Mouse (Mus musculus): ENCODE measurements around the gene Ackr4.

Ackr4 gene

DNA sequence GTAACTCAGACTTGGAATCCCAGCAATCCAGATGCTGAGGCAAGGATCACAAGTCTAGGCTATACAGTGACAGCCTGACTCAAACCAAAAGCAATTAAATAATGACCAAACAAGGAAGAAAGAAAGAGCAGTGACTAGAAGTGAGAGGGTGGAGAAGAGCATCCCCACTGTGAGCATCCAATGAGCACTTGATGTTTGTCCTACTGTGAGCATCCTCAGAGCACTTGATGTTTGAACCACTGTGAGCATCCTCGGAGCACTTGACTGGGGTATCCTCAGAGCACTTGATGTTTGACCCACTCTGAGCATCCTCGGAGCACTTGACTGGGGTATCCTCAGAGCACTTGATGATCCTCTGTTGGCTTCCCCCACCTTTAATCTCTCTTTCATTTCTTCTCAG is 21.7 kb downstream of the Ackr4 start:
- DNase-seq (ENCODE audit: low spot score): no peak

DNA sequence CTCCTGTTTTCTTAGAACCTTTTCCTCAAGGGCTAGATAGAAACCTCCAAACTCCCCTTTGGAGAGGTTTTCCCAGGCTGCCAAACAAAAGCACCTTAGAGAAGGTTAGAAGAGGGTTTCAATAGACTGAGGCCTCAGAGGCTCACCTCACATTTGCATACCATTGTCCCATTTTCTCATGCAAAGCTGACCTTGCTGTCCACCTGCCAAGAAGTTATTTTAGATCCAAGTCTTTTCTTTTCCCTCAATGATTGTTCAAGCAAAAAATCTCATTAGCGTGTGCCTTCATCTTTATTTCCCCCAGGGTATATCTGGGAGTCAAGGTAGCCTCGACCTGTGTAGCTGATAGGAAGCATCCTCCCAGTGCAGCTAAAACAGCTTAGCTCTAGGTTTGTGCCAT is 23.8 kb downstream of the Ackr4 start:
- no peak for DNase-seq (ENCODE audit: low spot score)

DNA sequence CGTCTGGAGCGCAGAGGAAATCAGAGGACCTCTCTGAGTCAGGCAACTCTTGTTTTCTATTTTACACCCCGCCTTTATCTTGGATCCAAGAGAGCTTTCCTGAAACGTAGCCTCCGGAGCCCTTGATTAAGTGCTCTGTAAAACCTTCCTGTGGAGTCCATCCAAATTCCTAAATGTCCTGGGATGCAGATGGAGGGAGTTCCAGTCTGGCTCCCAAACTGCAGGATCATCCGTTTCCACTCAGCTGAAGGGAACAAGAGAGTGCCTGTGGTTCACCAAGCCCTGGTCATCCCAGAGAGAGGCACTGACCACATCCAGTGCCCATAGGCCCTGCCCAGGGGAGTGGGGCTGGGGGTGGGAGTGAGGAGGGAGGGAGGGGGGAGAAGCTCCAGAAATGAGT is 24.4 kb downstream of the Ackr4 start:
- DNase-seq (ENCODE audit: low spot score): peak; percentile 13

DNA sequence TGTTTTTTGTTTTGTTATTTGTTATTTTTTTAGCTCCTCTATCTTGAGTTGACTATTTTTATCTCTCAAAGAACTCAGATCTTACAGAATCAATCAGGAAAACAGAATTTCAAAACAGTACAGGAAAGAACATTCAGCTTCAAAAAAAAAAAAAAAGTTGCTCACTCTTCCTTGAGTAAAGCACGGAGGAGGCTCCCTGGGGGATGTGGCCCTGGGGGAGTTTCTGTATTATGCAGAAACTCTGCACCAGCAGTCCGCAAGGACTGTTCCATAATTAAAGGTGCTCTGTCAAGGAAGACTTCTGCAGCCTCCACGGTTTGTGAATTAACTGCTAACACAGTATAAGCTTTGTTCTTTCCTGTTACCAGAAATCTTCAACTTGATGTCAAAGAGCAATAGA is 25.3 kb downstream of the Ackr4 start:
- no peak for DNase-seq (ENCODE audit: low spot score)

DNA sequence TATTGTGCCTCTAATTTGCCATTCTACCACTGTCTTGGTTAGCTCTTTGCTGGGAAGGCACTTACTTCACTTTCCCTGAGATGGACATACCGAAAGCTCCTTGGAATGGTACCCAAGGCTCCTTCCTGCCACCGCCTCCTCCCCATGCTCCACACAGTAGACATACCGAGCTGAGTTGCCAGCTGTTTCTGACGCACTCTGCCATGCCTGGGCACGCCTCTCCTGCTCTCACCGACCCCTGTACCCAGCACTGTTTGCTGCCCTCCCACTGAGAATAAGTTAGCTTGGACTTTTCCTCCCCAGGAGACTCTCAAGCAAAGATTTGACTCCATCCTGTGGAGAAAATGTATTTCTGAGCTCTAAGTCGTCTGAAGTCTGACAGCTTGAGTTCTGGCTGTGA is 25.9 kb downstream of the Ackr4 start:
- DNase-seq (ENCODE audit: low spot score): peak; percentile 25

DNA sequence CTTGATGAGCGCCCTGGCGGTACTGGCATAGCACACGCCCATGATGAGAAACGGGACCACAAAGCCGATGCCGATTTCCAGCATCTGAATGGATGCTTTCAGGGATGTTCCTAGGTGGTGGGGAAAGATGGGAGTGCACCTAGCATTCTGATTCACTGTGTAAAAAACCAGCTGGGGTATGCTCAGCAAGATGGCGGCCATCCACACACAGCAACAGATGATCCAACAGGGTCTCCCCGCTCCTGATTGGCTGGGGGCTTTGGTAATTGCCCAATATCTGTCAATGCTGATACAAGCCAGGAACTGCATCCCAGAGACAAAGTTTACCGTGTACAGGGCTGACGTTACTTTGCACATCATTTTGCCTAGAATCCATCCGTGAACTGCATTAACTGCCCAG is 27.7 kb downstream of the Ackr4 start:
- no peak for DNase-seq (ENCODE audit: low spot score)

DNA sequence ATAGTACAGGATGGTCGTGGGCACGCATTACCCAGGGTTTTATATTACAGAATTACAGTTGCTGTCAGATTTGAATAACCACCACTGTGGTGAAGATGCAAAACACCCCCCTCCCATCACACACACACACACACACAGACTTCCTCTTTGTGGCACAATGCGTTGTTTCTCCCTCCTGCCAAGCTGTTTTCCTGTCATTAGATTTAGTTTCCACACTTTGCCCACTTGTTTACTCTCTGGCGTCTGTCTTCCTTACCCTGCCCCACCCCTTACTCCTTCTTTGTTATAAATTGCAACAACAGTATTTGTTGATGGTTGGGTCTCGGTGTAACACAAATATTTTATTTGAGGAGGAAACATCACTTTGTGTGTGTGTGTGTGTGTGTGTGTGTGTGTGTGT is 28.5 kb downstream of the Ackr4 start:
- peak; percentile 63 for DNase-seq (ENCODE audit: low spot score)

DNA sequence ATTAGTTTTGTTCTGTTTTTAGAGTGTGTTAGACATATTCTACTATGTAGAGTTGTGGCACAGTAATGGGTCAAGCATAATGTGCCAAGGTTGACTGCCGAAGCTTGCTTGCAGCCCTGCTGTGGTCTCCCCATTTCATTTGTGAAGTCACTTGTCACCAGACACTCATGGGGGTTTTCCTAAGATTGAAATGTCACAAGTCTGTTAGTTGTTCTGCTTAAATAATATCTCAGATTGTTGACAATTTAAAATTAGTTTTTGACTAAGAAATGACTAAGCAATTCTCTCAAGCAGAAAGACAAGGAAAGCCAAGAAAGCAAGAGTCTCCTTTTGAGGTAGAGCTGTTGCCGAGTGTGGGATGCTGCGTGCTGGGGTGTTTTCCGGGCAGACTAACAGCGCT is 33.8 kb downstream of the Ackr4 start:
- DNase-seq (ENCODE audit: low spot score): no peak

DNA sequence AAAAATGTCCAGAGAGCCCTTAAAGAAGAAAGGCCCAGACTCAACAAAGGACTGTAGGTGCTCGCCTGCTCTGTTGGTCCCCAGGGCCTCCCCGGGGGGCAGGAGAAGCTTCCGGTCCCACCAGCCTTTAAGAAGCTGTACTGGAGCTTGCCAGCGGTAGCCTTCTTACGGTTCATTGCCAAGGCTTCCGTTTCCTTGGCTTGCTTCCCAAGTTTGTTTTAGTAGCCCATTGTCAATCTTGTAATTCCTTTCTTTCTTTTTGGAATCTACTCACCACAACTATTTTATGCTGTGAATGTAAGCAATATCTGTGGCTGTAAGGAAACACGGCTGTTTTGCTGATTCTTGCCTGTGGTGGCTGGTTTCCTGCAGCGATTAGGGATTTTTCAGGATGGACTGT is 38.2 kb downstream of the Ackr4 start:
- DNase-seq (ENCODE audit: low spot score): peak; percentile 67

DNA sequence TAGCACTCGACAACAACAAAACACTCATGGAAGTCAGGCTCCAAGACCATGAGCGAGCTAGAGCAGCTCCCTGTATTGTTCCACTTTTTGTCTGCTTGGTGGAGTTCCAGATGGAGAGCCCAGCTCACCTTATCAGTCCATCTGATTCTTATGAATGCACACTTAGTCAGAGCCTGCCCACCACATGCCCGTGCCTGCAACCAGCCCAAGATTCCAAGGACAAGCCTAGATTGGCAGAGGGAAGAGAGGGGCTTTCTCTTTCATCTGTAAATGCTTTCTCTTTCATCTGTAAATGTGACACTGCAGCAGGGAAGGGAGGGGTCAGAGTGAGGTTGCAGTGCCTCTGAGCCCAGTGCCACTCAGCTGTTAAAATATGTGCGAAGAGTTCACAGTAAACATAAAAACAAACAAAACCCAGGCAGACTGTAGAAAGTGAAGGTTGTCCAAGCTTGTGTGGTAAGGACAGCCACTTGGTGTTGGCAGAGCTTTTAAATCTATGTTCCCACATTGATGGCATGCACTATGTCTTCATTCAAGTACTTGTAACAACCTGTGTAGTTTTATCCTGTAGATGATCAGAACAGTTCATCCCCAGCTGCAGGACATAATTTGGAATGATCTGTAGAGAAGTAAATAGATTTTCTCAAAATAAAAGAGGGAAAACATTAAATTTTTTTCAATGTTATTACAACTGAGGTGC is 40.9 kb downstream of the Ackr4 start:
- no peak for DNase-seq (ENCODE audit: low spot score)

DNA sequence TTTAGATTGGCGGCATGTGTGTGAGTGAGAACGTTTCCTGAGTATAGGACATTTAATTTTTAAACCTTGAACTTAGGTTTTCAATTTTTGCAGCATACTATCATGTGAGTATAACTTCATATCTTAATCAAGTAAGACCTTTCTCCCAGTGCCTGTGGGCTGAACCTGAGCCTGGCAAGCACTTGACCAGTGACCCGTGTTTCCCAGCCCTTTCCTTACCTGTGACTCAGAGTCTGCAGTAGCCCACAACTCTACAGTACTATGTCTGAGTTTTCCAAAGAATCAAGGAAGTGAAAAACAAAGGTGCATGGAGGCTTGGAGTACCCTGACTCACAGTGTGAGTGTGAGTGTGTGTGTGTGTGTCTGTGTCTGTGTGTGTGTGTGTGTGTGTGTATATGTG is 46.7 kb downstream of the Ackr4 start:
- no peak for DNase-seq (ENCODE audit: low spot score)

DNA sequence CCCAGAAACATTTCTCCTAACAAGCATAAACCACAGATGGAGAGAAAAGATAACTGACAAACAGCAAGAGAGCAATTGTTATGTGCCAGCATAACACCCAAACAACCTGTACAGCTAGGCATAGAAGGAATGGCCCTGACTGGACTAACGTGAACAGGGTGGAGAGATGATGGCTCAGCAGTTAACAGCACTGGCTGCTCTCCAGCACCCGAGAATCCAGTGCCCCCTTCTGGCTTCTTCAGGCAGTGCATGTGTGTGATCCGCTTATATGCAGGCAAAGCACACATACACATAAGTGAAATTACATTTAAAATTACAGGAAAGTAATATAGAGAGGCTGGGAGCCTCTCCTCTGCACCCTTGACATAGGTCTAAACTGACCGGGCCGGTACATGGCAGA is 47.4 kb downstream of the Ackr4 start:
- no peak for DNase-seq (ENCODE audit: low spot score)

DNA sequence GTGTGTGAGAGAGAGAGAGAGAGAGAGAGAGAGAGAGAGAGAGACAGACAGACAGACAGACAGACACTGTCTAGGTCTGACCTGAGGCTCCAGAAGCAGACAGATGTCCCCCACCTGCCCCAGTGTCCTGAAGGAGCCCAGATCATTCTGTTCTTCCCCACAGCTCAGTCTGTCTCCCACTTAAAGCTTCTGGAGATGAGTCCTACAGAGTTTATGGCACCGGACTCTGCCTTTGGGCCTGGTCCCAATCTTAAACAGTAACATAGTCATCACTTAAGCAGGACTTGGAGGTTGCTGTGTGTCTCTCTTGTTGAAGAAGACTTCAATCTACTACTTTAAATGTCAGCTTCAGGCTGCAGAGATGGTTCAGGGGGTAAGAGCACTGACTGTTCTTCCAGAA is 48.0 kb downstream of the Ackr4 start:
- no peak for DNase-seq (ENCODE audit: low spot score)

DNA sequence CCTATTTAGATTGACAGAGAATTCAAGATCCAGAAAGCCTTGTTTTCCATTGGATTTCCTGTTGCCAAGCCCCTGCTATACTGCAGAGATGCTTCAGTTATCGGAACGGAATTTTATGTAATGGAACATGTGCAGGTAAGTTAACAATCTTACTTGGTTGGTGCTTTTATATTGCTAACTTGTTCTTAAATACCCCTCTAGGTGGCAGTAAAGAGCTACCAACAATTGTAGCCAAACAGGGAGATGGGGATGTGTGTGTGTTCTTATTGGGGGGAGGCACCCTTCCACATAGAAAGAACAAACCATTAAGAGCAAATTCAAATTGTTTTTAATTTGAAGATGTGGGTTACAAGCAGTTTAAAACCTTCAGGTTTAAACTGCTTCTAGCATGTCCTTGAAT is 50.9 kb downstream of the Ackr4 start:
- DNase-seq (ENCODE audit: low spot score): no peak

DNA sequence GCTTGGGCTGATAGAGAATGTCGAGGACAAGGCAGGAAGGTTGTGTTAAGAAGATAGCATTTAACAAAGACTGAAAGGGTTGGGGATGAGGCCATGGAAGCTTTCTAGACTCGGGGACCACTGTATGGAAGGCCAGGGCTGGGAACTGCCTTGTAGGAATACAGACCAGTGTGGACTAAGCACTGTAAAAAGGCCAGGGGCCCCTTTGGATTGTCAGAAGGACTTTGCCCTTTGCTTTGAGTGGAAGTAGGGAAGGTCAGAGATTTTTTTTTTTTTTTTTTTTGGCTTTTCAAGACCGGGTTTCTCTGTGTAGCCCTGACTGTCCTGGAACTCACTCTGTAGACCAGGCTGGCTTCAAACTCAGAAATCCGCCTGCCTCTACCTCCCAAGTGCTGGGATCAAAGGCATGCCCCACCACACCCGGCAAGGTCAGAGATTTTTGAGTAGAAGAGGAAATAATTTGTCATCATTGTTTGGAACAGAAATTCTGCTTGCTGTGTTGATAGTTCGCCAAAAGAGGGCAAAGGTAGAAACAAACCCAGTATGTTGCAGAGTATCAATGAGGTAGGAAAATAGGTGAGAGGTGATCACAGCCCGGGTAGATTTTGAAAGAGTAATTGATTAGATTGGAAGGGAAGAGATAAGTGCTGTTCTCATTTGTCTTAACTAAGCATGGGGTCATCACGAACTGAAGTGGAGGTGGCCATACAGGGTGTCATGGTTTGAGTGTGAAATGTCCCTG is 55.7 kb downstream of the Ackr4 start:
- no peak for DNase-seq (ENCODE audit: low spot score)

DNA sequence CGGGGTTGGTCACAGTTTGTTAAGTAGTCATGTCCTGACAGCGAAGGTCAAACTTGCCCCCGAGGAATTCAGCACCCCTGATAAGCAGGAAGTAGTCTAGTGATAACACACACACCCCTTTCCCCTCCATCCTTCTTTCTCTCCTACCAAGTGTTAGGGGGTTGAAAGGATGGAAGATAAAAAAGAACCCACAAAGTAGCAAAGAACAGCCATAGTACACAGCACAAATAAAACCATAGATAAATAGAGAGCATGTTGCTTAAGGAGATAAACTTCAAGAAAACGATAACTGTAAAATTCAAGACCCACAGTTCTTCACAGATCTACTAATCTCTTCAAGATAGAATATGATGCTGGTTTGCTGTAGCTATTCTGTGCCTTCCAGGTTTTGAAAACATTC is 56.5 kb downstream of the Ackr4 start:
- DNase-seq (ENCODE audit: low spot score): no peak

DNA sequence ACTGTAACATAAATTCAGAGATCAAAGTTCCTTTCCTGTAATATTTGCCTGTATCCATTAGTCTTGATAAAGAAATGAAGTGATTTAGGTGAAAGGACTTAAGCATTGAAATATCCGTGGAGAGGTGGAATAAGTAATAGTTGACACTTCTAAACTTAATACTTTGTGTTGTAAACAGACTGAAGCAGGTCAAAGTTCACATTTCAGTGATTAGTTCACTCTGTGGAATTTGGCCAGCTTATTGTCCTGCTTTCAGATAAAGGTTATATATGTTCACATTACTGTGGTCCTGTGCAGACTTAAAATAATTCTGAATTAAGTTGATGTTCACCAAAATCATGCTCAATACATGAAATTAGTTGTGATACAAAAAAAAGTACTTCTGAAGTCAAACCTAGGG is 62.2 kb downstream of the Ackr4 start:
- no peak for DNase-seq (ENCODE audit: low spot score)

DNA sequence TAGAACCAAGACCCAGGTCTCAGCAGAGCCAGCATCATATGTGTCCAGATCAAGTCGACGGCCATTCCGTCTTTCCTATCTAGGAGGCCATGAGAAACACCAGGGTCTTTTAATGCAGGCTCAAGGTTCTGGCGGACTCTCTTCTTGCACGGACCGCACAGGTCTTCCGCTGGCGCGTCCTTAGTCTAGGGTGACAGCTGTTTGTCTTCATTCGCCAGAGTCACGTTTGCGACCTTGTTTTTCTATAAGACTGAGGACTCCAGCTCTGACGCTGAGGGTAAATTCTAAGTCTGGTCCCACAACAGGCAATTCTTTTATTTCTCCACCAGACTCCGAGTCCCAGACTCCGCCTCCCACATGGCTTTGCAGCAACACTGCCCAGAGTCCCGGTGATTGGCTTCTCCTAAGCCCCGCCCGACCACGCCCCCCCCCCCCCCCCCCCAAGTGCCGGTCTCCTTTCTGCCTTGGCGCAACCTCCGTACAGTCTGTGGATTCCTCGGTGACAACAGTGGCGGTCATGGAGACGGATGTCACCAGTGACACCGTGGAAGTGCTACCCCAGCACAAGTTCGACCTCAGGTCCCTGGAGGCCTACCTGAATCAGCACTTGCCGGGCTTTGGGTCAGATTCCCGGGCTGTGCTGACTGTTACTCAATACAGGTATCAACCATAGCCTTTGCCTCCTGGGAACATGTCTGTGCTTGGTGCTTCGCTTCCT is 63.3 kb downstream of the Ackr4 start, which contains the start of gene Acad11:
Gene Acad11, plus strand, starts transcription at position 134 of the 718 bp plus-strand sequence.
- DNase-seq (ENCODE audit: low spot score): peak; percentile 85

DNA sequence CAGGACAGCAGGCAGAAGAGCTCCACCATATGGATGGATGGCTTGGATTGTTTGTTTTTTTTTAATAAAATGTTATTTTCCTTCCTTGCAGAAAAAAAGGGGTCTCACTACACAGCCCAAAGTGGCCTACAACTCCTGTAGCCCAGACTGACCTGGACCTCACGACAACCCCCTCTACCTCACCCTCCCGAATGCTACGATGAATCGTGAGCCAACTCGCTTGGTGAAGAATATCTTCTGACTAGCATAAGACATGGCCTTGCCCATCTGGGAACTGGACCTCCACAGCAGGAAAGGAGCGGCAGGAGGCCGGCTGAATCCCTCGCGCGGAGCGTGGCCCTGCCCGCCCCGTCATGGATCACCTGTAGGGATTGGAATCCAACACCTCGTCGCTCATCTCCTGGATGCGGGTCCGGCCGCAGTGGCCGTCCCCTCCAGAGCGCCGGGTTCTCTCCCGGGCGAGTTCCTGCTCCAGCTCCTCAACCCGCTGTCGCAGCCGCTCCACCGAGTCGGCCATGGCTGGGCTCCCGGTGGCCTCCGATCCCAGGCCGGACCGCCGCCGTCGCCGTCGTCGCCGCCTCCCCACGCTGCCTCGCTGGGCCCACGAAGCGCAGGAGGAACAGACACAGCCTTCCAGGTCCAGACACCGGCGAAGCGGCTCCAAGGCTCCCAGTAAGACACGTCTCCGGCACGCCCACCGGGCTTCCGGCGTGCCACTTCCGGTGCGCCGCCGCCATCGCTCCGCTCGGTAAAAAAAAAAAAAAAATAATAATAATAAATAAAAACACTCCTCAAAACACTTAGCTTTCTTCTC is 64.1 kb downstream of the Ackr4 start, which contains the start of gene Uba5:
Gene Uba5, minus strand, starts transcription at position 705 of the 814 bp plus-strand sequence.
- peak; percentile 60 for DNase-seq (ENCODE audit: low spot score)

DNA sequence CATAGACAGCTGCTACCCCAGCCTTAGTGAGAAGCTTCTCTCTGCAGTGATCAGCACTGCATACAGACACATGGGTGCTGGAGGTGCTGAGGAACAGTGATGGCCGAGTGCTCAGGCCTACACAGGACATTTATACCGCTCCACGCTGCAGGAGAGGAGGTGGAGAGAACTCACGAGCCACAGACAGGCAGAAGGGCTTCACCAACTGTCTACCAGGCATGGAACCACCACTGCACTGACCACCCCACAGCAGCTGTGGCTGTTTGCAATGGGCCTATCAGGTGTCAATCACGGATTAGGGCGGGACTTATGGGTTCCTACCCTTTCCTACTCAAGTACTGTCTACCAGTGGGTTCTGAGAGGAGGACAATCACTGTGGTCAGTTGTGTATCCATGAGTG is 75.7 kb downstream of the Ackr4 start:
- DNase-seq (ENCODE audit: low spot score): no peak

DNA sequence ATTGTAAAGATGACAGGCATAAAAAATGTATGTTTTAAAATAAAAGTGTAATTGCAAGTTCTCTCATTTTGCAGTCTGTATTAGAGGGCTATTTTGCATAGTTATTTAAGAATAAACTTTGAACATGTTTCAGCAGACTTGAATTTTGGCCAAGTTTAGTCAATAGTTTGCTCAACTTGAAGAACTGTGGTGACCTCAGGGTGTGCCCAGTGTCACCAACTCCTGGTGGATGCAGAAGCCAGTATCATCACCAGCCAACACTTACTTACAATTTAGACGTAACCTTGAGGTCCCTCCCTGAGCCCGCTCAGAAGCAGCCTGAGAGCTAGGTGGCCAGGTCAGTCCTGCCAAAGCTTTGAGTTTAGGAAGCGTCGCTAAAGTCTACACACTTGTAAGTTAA is 83.1 kb downstream of the Ackr4 start:
- DNase-seq (ENCODE audit: low spot score): no peak

DNA sequence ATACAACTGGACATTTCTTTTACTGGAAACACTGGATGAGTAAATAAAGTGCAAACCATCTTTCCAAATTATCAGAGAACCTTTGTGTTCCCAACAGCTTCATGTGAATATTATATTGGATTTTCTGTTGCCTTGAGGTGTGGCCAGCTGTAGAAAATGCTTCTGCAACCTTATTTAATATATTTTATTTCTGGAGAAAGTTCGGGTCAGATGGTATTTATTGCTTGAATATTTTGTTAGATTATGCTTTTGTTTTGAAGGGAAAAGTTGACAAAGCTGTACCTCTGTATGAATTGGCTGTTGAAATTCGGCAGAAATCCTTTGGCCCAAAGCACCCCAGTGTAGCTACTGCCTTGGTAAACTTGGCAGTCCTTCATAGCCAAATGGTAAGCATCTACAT is 86.4 kb downstream of the Ackr4 start, which contains the start of gene Gm28305:
Gene Gm28305, plus strand, starts transcription at position 301 of the 400 bp plus-strand sequence.
- DNase-seq (ENCODE audit: low spot score): no peak
